Mouse (Mus musculus): ENCODE results near the gene Dhps.
A peak's percentile ranks its signal among the peaks of the same experiment; 100 is the strongest.

The Dhps gene

GRCm38 (mm10) chr8:85071514-85072281 lies at the start of gene Dhps:
TSS of gene Dhps (plus strand) at chr8:85071757.
- DNase-seq (ENCODE audit: low spot score in 2 of 2): peak; percentile 83 to 84

- DNase-seq (ENCODE audit: low spot score in 2 of 2): no peak
Observed at GRCm38 (mm10) chr8:85023846-85024245, 47.7 kb upstream of the Dhps start.

GRCm38 (mm10) chr8:85025098-85025932 lies 46.2 kb upstream of the Dhps start, which contains the start of gene Asna1:
TSS of gene Asna1 (minus strand) at chr8:85025281.
- DNase-seq (ENCODE audit: low spot score in 2 of 2): peak; percentile 73 to 78

GRCm38 (mm10) chr8:85026670-85027515 lies 44.7 kb upstream of the Dhps start, which contains the start of gene Trir:
TSS of gene Trir (plus strand) at chr8:85026823.
- peak; percentile 89 for DNase-seq (ENCODE audit: low spot score in 2 of 2)

- DNase-seq (ENCODE audit: low spot score in 2 of 2): no peak
Observed at GRCm38 (mm10) chr8:85027516-85027855, 44.1 kb upstream of the Dhps start.

- DNase-seq (ENCODE audit: low spot score in 2 of 2): no peak
Observed at GRCm38 (mm10) chr8:85027922-85028321, 43.6 kb upstream of the Dhps start.

- no peak for DNase-seq (ENCODE audit: low spot score in 2 of 2)
Observed at GRCm38 (mm10) chr8:85029271-85029670, 42.3 kb upstream of the Dhps start.

GRCm38 (mm10) chr8:85032622-85033311 lies 38.8 kb upstream of the Dhps start:
- no peak for DNase-seq (ENCODE audit: low spot score in 2 of 2)

- DNase-seq (ENCODE audit: low spot score in 2 of 2): no peak
Observed at GRCm38 (mm10) chr8:85033867-85034266, 37.7 kb upstream of the Dhps start.

- DNase-seq (ENCODE audit: low spot score in 2 of 2): peak; percentile 78 to 84
Observed at GRCm38 (mm10) chr8:85034764-85035163, 36.8 kb upstream of the Dhps start.

GRCm38 (mm10) chr8:85035165-85035727 lies 36.3 kb upstream of the Dhps start:
- no peak for DNase-seq (ENCODE audit: low spot score in 2 of 2)

- peak; percentile 24 to 27 for DNase-seq (ENCODE audit: low spot score in 2 of 2)
Observed at GRCm38 (mm10) chr8:85035728-85036310, 35.7 kb upstream of the Dhps start.

GRCm38 (mm10) chr8:85036381-85036717 lies 35.2 kb upstream of the Dhps start:
- no peak for DNase-seq (ENCODE audit: low spot score in 2 of 2)

- DNase-seq (ENCODE audit: low spot score in 2 of 2): peak; percentile 82 to 85
Observed at GRCm38 (mm10) chr8:85036718-85037365, 34.7 kb upstream of the Dhps start, which contains the start of gene Tnpo2. TSS of gene Tnpo2 (plus strand) at chr8:85036915.

GRCm38 (mm10) chr8:85037366-85037680 lies 34.2 kb upstream of the Dhps start:
- DNase-seq (ENCODE audit: low spot score in 2 of 2): no peak

- peak; percentile 70 to 71 for DNase-seq (ENCODE audit: low spot score in 2 of 2)
Observed at GRCm38 (mm10) chr8:85037681-85038531, 33.7 kb upstream of the Dhps start.

GRCm38 (mm10) chr8:85043619-85044018 lies 27.9 kb upstream of the Dhps start:
- DNase-seq (ENCODE audit: low spot score in 2 of 2): no peak

- DNase-seq (ENCODE audit: low spot score in 2 of 2): no peak
Observed at GRCm38 (mm10) chr8:85057367-85057766, 14.2 kb upstream of the Dhps start.

All from thymus, postnatal 10 days (tissue).